Mouse (Mus musculus) monocyte, adult 5-6 weeks (primary cell): ENCODE data around the gene Gpr137b. TPM values are rescaled to one million over a fixed set of nuclear protein-coding genes. Genes with fewer than 3 reads are reported as not detected.
"Not testable (repeated sequence)": the region's sequence is repeated elsewhere in the genome, so short reads cannot be mapped to it uniquely, and the experiment has no call there.

Experiments used
- ATAC-seq: fragments of 153-309, 156-312 bp; replicated peaks from 2 replicates; pipeline ENCODE4 v1.8.0; 2017; ENCODE audit warnings: mild to moderate bottlenecking; ENCODE audit not compliant: low TSS enrichment, insufficient number of reproducible peaks, severe bottlenecking, poor library complexity, low FRiP score
- total RNA-seq: library from RNA; stranded (forward); fragments of 200-1000, 200-491, 200-594 nt; gene quantifications from 3 replicates; pipeline ENCODE4 v1.2.3, GENCODE M21; 2017

The Gpr137b gene
- total RNA-seq, 1 experiment from 2014 or later: 120 TPM

DNA sequence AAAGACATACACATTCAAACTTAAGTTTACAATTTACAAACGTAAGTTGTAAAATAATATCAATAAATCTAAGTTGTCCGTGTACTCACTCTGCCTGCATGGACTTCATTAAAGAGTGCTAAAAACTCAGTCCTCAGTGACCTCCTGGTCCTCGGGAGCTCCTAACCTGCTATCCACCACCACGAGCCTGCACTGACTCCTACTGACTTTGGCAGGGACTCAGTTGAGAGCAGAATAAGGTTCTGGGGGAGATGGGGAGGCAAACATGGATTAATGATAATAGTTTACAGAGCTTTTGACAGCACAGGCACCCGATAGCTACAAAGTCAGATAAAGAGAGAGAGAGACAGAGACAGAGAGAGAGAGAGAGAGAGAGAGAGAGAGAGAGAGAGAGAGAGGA is 16.6 kb downstream of the Gpr137b start:
- ATAC-seq: no peak

GRCm38 (mm10) chr13:13373965-13374364 is 19.8 kb downstream of the Gpr137b start:
- ATAC-seq: not testable (repeated sequence)

- ATAC-seq: not testable (repeated sequence)
These were observed 22.4 kb downstream of the Gpr137b start for GRCm38 (mm10) chr13:13371436-13371835.

- not testable (repeated sequence) for ATAC-seq
These were observed 27.4 kb downstream of the Gpr137b start for GRCm38 (mm10) chr13:13366371-13366770.

DNA sequence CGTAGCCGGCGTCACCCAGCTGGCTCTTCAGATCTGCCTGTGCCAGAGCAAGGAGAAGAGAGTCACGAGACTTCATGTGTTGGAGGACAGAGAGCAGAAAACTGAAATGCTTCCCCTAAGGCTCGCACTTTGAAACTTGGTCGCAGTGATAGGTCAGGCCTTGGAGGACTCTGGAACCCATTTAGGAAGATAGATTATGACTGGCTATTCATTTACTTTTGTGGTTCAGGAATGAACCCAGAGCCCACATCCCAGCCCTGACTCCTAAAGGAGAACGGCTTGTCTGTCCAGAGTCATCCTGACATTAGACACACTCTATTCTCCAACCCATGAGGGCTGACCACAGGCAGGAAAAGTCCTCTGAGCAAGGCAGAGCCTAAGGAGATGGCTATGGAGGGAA is 30.3 kb downstream of the Gpr137b start:
- not testable (repeated sequence) for ATAC-seq

- 0 out of 2 replicates have a peak, but pooled peaks have one; percentile 18 for ATAC-seq
These were observed 31.6 kb downstream of the Gpr137b start for GRCm38 (mm10) chr13:13362261-13362660.

GRCm38 (mm10) chr13:13360045-13360444 is 33.8 kb downstream of the Gpr137b start:
- ATAC-seq: not testable (repeated sequence)

GRCm38 (mm10) chr13:13358602-13359001 is 35.2 kb downstream of the Gpr137b start:
- ATAC-seq: not testable (repeated sequence)

- not testable (repeated sequence) for ATAC-seq
These were observed 35.7 kb downstream of the Gpr137b start for GRCm38 (mm10) chr13:13358097-13358496.

- not testable (repeated sequence) for ATAC-seq
These were observed 41.7 kb downstream of the Gpr137b start for GRCm38 (mm10) chr13:13352113-13352512.

DNA sequence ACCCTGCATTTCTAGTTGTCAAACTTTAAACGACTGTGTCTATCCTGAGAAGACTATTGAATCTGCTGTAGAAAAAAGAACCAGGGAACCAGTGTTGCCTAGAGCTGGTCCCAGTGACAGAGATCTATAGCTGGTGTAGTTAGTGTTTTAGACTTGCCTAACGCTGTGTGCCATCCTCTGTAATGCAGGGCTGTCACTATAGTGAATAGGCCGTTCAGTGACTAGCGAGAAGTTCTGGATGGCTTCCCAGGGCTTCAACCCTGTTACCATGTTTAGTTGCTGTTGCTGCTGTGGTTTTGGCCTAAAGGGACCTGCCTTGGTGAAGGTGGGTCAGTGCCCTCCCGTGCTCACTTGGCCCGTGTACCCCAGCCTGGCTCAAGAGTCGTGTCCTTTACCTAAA is 43.1 kb downstream of the Gpr137b start:
- ATAC-seq: 0 out of 2 replicates have a peak, but pooled peaks have one; percentile 13

GRCm38 (mm10) chr13:13349288-13349687 is 44.5 kb downstream of the Gpr137b start:
- ATAC-seq: 0 out of 2 replicates have a peak, but pooled peaks have one; percentile 56

- ATAC-seq: not testable (repeated sequence)
These were observed 46.0 kb downstream of the Gpr137b start for GRCm38 (mm10) chr13:13347634-13348412.

DNA sequence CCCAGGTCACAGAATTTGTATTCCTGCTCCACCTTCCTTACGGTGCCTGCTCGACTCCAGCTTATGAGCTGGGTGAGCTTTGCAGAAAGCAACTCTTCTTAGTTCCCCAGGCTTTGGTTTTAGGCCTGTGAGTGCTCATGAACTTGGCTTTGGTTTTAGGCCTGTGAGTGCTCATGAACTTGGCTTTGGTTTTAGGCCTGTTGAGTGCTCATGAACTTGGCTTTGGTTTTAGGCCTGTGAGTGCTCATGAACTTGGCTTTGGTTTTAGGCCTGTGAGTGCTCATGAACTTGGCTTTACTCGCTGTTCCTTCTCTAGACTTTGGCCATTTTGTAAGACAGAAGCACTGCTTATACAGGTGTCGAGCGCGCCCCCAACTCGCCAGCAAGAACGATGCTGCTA is 56.5 kb downstream of the Gpr137b start:
- not testable (repeated sequence) for ATAC-seq

DNA sequence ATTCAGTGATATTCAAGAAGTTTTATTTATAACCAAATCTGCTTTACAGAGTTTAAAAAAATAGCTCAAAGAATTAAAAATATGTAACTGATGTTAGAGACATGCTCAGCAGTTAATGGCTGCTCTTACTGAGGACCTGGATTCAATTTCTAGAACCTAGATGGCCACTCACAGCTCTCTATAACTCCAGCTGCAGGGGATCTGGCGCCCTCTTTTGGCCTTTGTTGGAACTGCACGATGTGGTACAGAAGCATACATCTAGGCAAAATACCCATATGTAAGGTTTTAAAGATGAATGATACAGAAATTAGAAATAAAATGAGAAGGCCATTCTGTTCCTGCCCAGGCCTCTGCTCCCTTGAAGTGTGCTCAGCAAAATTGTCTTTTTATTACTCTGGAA is 64.9 kb downstream of the Gpr137b start:
- ATAC-seq: no peak

Other genes starting within 250 kb of the Gpr137b start
- not detected in 3 replicates for gene Prl2c5, start 211.3 kb downstream of the Gpr137b start, total RNA-seq
- 1.8 to 8.3 TPM (median 3.0 TPM) in 3 replicates for gene Nid1, start 43.5 kb upstream of the Gpr137b start, total RNA-seq
- gene Lyst, start 196.4 kb upstream of the Gpr137b start, total RNA-seq: 73.5 to 115 TPM (median 113 TPM) in 3 replicates